Comparison of ENCODE assay signal across 33 mouse cellular contexts in the genomic region with DNA sequence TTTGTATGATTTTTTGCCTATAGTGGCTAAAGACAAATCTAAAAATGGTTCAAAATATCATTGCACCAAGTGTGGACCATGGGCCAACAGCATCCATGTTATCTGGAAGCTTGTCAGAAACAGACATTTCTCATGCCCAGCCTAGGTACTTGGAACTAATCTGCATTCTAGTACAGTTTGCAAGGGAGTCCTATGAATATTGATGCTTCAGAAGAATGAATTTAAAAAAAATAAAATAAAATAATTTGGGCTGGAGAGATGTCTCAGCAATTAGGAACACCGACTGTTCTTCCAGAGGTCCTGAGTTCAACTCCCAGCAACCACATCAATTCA.
"Had no signal": no experiment of that assay in that cellular context is flagged by ENCODE, and none has a peak within 500 bp of the region (broad histone marks: within the 10 kb centered on the region; RNA-seq: fewer than 3 reads in every experiment).

No protein-coding gene starts in this region.

- H3K27me3 ChIP-seq: heart, embryonic 12.5 days; heart, embryonic 13.5 days; heart, embryonic 15.5 days; hindbrain, embryonic 12.5 days; hindbrain, embryonic 13.5 days; hindbrain, embryonic 15.5 days; kidney, embryonic 15.5 days had no signal

- H3K9ac ChIP-seq: heart, embryonic 12.5 days; heart, embryonic 13.5 days; heart, embryonic 15.5 days; hindbrain, embryonic 12.5 days; hindbrain, embryonic 13.5 days; hindbrain, embryonic 14.5 days; hindbrain, embryonic 15.5 days; kidney, embryonic 15.5 days had no signal

- H3K4me2 ChIP-seq: heart, embryonic 11.5 days; heart, embryonic 12.5 days; heart, embryonic 13.5 days; heart, embryonic 15.5 days; hindbrain, embryonic 12.5 days; hindbrain, embryonic 13.5 days; hindbrain, embryonic 14.5 days; hindbrain, embryonic 15.5 days; kidney, embryonic 15.5 days had no signal

- H3K9me3 ChIP-seq: heart, embryonic 10.5 days; heart, embryonic 12.5 days; heart, embryonic 13.5 days; heart, embryonic 15.5 days; hindbrain, embryonic 10.5 days; hindbrain, embryonic 12.5 days; hindbrain, embryonic 13.5 days; hindbrain, embryonic 15.5 days; kidney, embryonic 15.5 days had no signal

- DNase-seq: heart, postnatal 10 days; heart, postnatal 14 days; heart, postnatal 36 days; heart, postnatal 4 days; kidney, adult 11 months; kidney, adult 18-20 months; kidney, adult 2 months; kidney, adult 8-10 months; kidney, adult 9 months; kidney, postnatal 10 days; kidney, postnatal 14 days; kidney, postnatal 25 days; kidney, postnatal 36 days; kidney, postnatal 4 days; layer of hippocampus, adult 9-11 months; layer of hippocampus, postnatal 36 days had no signal

- H3K4me1 ChIP-seq: heart, embryonic 10.5 days; heart, embryonic 12.5 days; heart, embryonic 13.5 days; heart, embryonic 15.5 days; hindbrain, embryonic 10.5 days; hindbrain, embryonic 12.5 days; hindbrain, embryonic 13.5 days; hindbrain, embryonic 15.5 days; kidney, embryonic 15.5 days had no signal

- H3K4me3 ChIP-seq: heart, embryonic 10.5 days; heart, embryonic 12.5 days; heart, embryonic 13.5 days; heart, embryonic 15.5 days; hindbrain, embryonic 10.5 days; hindbrain, embryonic 12.5 days; hindbrain, embryonic 13.5 days; hindbrain, embryonic 15.5 days; kidney, embryonic 15.5 days; layer of hippocampus, adult 2 months; left cerebral cortex, adult 2 months had no signal

- ATAC-seq: hindbrain, embryonic 16.5 days; hindbrain, postnatal 0 days; inflammation-experienced regulatory T-cells, adult 6 months had no signal

- H3K36me3 ChIP-seq: heart, embryonic 10.5 days; heart, embryonic 12.5 days; heart, embryonic 13.5 days; heart, embryonic 15.5 days; hindbrain, embryonic 10.5 days; hindbrain, embryonic 12.5 days; hindbrain, embryonic 13.5 days; hindbrain, embryonic 15.5 days; kidney, embryonic 15.5 days had no signal

- H3K27ac ChIP-seq: heart, embryonic 10.5 days; heart, embryonic 13.5 days; heart, embryonic 15.5 days; hindbrain, embryonic 10.5 days; hindbrain, embryonic 12.5 days; hindbrain, embryonic 13.5 days; hindbrain, embryonic 14.5 days; hindbrain, embryonic 15.5 days; hindbrain, postnatal 0 days; kidney, embryonic 15.5 days; kidney, postnatal 0 days; layer of hippocampus, adult 2 months; left cerebral cortex, adult 2 months had no signal
